Mouse (Mus musculus) liver, adult 2 months (tissue): ENCODE measurements around the gene Ptprd. TPM values are rescaled to one million over a fixed set of nuclear protein-coding genes. Genes with fewer than 3 reads are reported as not detected.

Experiments used
- DNase-seq: peaks from one replicate; pipeline ENCODE4 v3.0.0-alpha.2; 2011; ENCODE audit warnings: low read depth, low spot score; ENCODE audit errors: extremely low read depth
- H3K27ac ChIP-seq: fragments of 200-500 bp; replicated peaks from 2 replicates; pipeline ENCODE4 v1.5.1; 2012; ENCODE audit warnings: low read depth, mild to moderate bottlenecking, control low read depth, inconsistent platforms, low read length; ENCODE audit not compliant: insufficient read depth
- H3K27me3 ChIP-seq: fragments of 200-500 bp; 2 replicates; pipeline ENCODE4 v1.6.1; 2012; ENCODE audit warnings: mild to moderate bottlenecking, moderate library complexity, low read length, inconsistent platforms; ENCODE audit not compliant: control insufficient read depth, insufficient read depth
- H3K36me3 ChIP-seq: fragments of 200-500 bp; 2 replicates; pipeline ENCODE4 v1.6.1; 2012; ENCODE audit warnings: low read length, inconsistent platforms; ENCODE audit not compliant: control insufficient read depth, insufficient read depth
- H3K4me1 ChIP-seq: fragments of 200-500 bp; 2 replicates; pipeline ENCODE4 v1.6.1; 2011; ENCODE audit warnings: low read length; ENCODE audit not compliant: control insufficient read depth, insufficient read depth
- H3K4me3 ChIP-seq: fragments of 200-500 bp; 2 replicates; pipeline ENCODE4 v1.5.1; 2011; ENCODE audit warnings: low read depth, mild to moderate bottlenecking, control low read depth, low read length, moderate library complexity; ENCODE audit not compliant: insufficient read depth
- H3K79me2 ChIP-seq: fragments of 200-500 bp; 2 replicates; pipeline ENCODE4 v1.6.1; 2012; ENCODE audit warnings: inconsistent platforms, mild to moderate bottlenecking, low read length, moderate library complexity; ENCODE audit not compliant: control insufficient read depth, insufficient read depth
- H3K9ac ChIP-seq: fragments of 200-500 bp; 2 replicates; pipeline ENCODE4 v1.6.1; 2012; ENCODE audit warnings: low read depth, mild to moderate bottlenecking, control low read depth, inconsistent platforms, low read length
- CTCF ChIP-seq: fragments of 200-500 bp; IDR thresholded peaks from 2 replicates; pipeline ENCODE4 v1.5.1; 2011; ENCODE audit warnings: low read depth, low read length, control low read depth
- POLR2A ChIP-seq: fragments of 200-500 bp; IDR thresholded peaks from 2 replicates; pipeline ENCODE4 v1.6.1; 2011; ENCODE audit warnings: low read length, control low read depth; ENCODE audit not compliant: insufficient read depth; ENCODE audit errors: extremely low read depth
- WGBS: fragments of 180-500 bp; shearing (Covaris S2); methylation state at CpG from one replicate; pipeline ENCODE4 v1.1.7; 2018; 5-methylcytosine and 5-hydroxymethylcytosine counted together
- polyA plus RNA-seq: library from polyadenylated mRNA; depleted of rRNA; stranded (reverse); fragments of >200 nt; gene quantifications from 2 replicates; pipeline ENCODE4 v1.2.3, GENCODE M21; 2012
- total RNA-seq: library from RNA; depleted of rRNA; stranded (reverse); fragments of >200 nt; gene quantifications from 2 replicates; pipeline ENCODE4 v1.2.3, GENCODE M21; 2014

Gene Ptprd
- total and polyA plus RNA-seq, 2 experiments: 15.4 to 127 TPM

GRCm38 (mm10) chr4:76192031-76192430, 2019.7 kb downstream of the Ptprd start:
- WGBS: 94% methylated on average over 1 of the region's 1 CpGs
- H3K9ac ChIP-seq: no peak overlapping the region
- H3K79me2 ChIP-seq: no peaks in the 10 kb centered on the region; the same call in 1 of the 2 replicates
- no peaks in the 10 kb centered on the region for H3K36me3 ChIP-seq
- no peak overlapping the region for H3K27ac ChIP-seq
- H3K27me3 ChIP-seq: no peaks in the 10 kb centered on the region
- TF ChIP-seq CTCF: no peak
- no peak for TF ChIP-seq POLR2A
- H3K4me1 ChIP-seq: peaks cover 2% of the 10 kb centered on the region; the same call in 1 of the 2 replicates
- H3K4me3 ChIP-seq: no peak overlapping the region
- no peak for DNase-seq

DNA sequence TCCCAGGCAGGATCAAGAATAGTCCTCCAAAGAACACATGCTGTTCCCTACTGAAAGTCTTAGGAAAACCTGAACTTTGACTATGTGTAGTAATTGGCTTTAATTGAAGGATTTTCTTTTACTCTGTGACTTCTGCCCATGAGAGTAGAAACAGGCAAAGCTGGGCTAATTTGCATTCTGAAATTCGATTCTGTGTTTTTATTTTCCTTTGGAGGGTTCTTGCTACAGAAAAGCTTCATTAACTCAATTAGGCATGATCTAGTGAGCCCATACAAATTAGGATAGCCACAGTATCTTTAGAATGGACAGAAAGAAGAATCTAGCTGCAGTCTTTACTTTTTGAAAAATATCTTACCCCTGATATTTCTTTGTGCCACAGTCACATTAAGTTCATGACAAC, 2021.0 kb downstream of the Ptprd start:
- H3K4me3 ChIP-seq: no peak overlapping the region
- no peak overlapping the region for H3K27ac ChIP-seq
- 56% methylated on average over 1 of the region's 1 CpGs for WGBS
- TF ChIP-seq POLR2A (no peak), CTCF (no peak)
- no peak overlapping the region for H3K9ac ChIP-seq
- H3K4me1 ChIP-seq: peaks cover 2% of the 10 kb centered on the region; the same call in 1 of the 2 replicates
- H3K79me2 ChIP-seq: no peaks in the 10 kb centered on the region; the same call in 1 of the 2 replicates
- H3K27me3 ChIP-seq: no peaks in the 10 kb centered on the region
- no peaks in the 10 kb centered on the region for H3K36me3 ChIP-seq
- peak; percentile 28 for DNase-seq

- H3K4me3 ChIP-seq: no peak overlapping the region
- H3K36me3 ChIP-seq: no peaks in the 10 kb centered on the region
- no peak overlapping the region for H3K27ac ChIP-seq
- 89% methylated on average over 3 of the region's 3 CpGs for WGBS
- no peak overlapping the region for H3K9ac ChIP-seq
- H3K79me2 ChIP-seq: peaks cover 3% of the 10 kb centered on the region; the same call in 1 of the 2 replicates
- H3K4me1 ChIP-seq: peaks cover 3% of the 10 kb centered on the region
- H3K27me3 ChIP-seq: no peaks in the 10 kb centered on the region
- TF ChIP-seq POLR2A: no peak
- TF ChIP-seq CTCF: no peak
- no peak for DNase-seq
Measured at GRCm38 (mm10) chr4:76183095-76183494, 2028.7 kb downstream of the Ptprd start.

DNA sequence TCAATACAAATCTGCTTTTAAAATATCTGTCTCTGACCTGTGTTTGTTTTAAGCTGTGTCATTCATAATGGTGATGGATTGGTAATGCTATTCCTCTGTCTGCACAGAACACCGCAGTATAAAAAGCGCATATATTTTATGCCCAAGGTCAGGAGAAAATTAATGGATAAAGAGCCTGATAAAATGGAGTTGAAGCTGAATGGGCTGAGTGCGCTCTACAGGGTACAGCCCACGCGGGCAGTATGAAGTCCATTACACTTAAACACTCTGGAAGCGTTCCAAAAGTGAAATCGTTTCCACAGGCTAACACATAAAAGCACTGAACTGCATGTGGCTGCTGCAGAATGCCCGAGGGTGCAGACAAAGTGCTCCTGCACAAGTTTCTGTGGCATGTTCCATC, 2032.3 kb downstream of the Ptprd start:
- Histone ChIP-seq H3K4me1 (peaks cover 3% of the 10 kb centered on the region), H3K27ac (no peak overlapping the region), H3K27me3 (no peaks in the 10 kb centered on the region), H3K4me3 (no peak overlapping the region), H3K9ac (no peak overlapping the region), H3K79me2 (peaks cover 3% of the 10 kb centered on the region; the same call in 1 of the 2 replicates), H3K36me3 (no peaks in the 10 kb centered on the region)
- DNase-seq: peak; percentile 61
- 47% methylated on average over 8 of the region's 8 CpGs for WGBS
- TF ChIP-seq CTCF: no peak
- no peak for TF ChIP-seq POLR2A

DNA sequence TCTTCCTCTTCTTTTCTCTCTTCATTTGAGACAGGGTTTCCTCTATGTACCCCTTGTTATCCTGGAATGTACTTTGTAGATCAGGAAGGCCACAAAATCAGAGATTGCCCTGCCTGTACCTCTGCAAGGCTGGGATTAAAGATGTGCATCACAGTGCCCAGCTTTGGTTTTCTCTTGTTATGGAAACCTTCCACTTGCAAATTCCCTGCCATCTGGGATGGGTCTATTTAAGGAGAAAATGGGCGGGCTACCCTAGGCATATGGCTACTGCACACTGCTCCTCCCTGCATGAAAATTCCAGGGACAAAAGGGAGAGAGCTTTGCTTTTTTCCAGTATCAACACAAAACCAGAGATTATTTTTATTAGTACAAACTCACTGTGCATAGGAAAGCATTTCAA, 2036.7 kb downstream of the Ptprd start:
- Histone ChIP-seq H3K27me3 (no peaks in the 10 kb centered on the region), H3K36me3 (no peaks in the 10 kb centered on the region; the same call in 1 of the 2 replicates), H3K4me3 (no peak overlapping the region), H3K27ac (no peak overlapping the region), H3K9ac (no peak overlapping the region), H3K4me1 (peaks cover 3% of the 10 kb centered on the region), H3K79me2 (no peaks in the 10 kb centered on the region; the same call in 1 of the 2 replicates)
- WGBS: 91% methylated on average over 1 of the region's 1 CpGs
- TF ChIP-seq POLR2A (no peak), CTCF (no peak)
- no peak for DNase-seq

DNA sequence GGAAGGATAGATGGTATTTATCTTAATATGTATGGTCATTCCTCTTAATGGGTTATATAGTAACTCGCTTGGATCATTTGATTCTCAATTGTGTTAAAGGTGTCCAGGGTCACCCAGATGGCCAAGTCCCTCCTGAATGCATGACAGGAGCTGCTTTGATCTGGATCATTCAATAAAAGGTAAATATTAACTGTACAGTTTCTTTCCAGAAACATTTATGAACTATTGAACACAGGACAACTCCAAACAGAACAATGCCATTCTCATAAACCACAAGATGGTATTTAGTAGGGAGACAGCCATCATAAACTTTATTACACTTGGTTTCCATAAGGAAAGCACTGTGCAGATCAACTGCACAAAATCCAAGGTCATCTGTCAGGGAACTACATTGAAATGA, 2056.0 kb downstream of the Ptprd start:
- no peaks in the 10 kb centered on the region for H3K36me3 ChIP-seq
- no peaks in the 10 kb centered on the region for H3K27me3 ChIP-seq
- no peak overlapping the region for H3K4me3 ChIP-seq
- peaks cover 5% of the 10 kb centered on the region; the same call in 1 of the 2 replicates for H3K4me1 ChIP-seq
- no peak overlapping the region for H3K9ac ChIP-seq
- no peak for TF ChIP-seq POLR2A
- no peak for TF ChIP-seq CTCF
- no peak overlapping the region for H3K27ac ChIP-seq
- no peaks in the 10 kb centered on the region; the same call in 1 of the 2 replicates for H3K79me2 ChIP-seq
- DNase-seq: peak; percentile 85
- 10% methylated on average over 1 of the region's 1 CpGs for WGBS
